Mouse (Mus musculus) central nervous system, embryonic 18 days (tissue): Measurements from ENCODE around the gene Rho. TPM values are rescaled to one million over a fixed set of nuclear protein-coding genes. Genes with fewer than 3 reads are reported as not detected.

ENCODE experiments used
- polyA plus RNA-seq: library from polyadenylated mRNA; depleted of rRNA; stranded (reverse); fragments of >200 nt; gene quantifications from 2 replicates; pipeline ENCODE4 v1.2.3, GENCODE M21; 2012; rRNA removed

Rho gene
- polyA plus RNA-seq, result 0.96 and 1.8 TPM in 2 replicates

DNA sequence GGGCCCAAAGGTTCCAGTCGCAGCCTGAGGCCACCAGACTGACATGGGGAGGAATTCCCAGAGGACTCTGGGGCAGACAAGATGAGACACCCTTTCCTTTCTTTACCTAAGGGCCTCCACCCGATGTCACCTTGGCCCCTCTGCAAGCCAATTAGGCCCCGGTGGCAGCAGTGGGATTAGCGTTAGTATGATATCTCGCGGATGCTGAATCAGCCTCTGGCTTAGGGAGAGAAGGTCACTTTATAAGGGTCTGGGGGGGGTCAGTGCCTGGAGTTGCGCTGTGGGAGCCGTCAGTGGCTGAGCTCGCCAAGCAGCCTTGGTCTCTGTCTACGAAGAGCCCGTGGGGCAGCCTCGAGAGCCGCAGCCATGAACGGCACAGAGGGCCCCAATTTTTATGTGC, at the start of gene Rho:
Rho (plus strand) TSS at position 110 of the 400 bp plus-strand sequence.

DNA sequence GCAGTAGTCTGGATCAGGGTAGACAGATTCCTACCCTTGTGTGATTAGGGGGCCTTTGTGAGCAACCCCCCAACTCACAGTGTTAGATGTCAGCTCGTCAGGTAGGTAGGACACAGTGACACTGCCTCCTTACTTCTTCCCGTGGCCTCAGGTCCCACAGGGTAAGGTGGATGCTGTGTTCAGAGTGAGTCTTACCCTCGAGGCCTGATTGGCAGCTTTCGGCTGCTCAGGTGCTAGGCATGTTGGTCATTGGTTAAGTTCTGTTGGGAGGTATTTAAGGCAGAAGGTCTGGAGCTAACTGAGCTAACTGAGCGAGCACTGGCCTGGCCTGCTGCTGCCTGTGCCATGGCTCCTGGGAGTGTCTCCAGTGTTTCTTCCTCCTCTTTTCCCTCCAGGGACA, 13.1 kb downstream of the Rho start, which contains the start of gene H1foo:
H1foo (plus strand) TSS at position 301 of the 400 bp plus-strand sequence.

Other genes starting within 250 kb of the Rho start
- gene Tmem40, start 169.3 kb upstream of the Rho start, polyA plus RNA-seq, result 1.5 TPM in 2 replicates
- gene Cand2, start 157.2 kb upstream of the Rho start, polyA plus RNA-seq, result 14.4 and 15.2 TPM in 2 replicates
- gene Rpl32, start 123.0 kb upstream of the Rho start, polyA plus RNA-seq, result 1,760 and 1,858 TPM in 2 replicates
- gene Efcab12, start 93.3 kb upstream of the Rho start, polyA plus RNA-seq, result 4.2 and 4.4 TPM in 2 replicates
- gene Mbd4, start 78.4 kb upstream of the Rho start, polyA plus RNA-seq, result 10.2 and 11.0 TPM in 2 replicates
- 31.0 and 33.5 TPM in 2 replicates for gene Ift122, start 78.3 kb upstream of the Rho start, polyA plus RNA-seq
- not detected in 2 replicates for gene H1foo, start 13.2 kb downstream of the Rho start, polyA plus RNA-seq
- gene Plxnd1, start 63.3 kb downstream of the Rho start, polyA plus RNA-seq, result 47.1 and 51.8 TPM in 2 replicates